Mouse (Mus musculus) olfactory bulb, adult 2 months (tissue): ENCODE data around the gene Cnn1. TPM values are rescaled to one million over a fixed set of nuclear protein-coding genes. Genes with fewer than 3 reads are reported as not detected.

ENCODE experiments used
- H3K27ac ChIP-seq: fragments of 200-500 bp; 2 replicates; pipeline ENCODE4 v1.5.1; 2012; ENCODE audit warnings: low read depth, low read length; ENCODE audit not compliant: insufficient read depth
- H3K4me1 ChIP-seq: fragments of 200-500 bp; 2 replicates; pipeline ENCODE4 v1.6.1; 2012; ENCODE audit warnings: low read length; ENCODE audit not compliant: control insufficient read depth, insufficient read depth
- H3K4me3 ChIP-seq: fragments of 200-500 bp; 2 replicates; pipeline ENCODE4 v1.5.1; 2012; ENCODE audit warnings: mild to moderate bottlenecking, low read depth, low read length, moderate library complexity; ENCODE audit not compliant: insufficient read depth
- CTCF ChIP-seq: fragments of 200-500 bp; IDR thresholded peaks from 2 replicates; pipeline ENCODE4 v1.5.1; 2012; ENCODE audit warnings: low read depth, mild to moderate bottlenecking, low read length, moderate library complexity; ENCODE audit not compliant: insufficient read depth
- POLR2A ChIP-seq: fragments of 200-500 bp; IDR thresholded peaks from 2 replicates; pipeline ENCODE4 v1.6.1; 2012; ENCODE audit warnings: mild to moderate bottlenecking, low read depth, low read length, moderate library complexity; ENCODE audit not compliant: insufficient read depth
- WGBS: fragments of 180-500 bp; shearing (Covaris S2); methylation state at CpG from one replicate; pipeline ENCODE4 v1.1.7; 2018; 5-methylcytosine and 5-hydroxymethylcytosine counted together
- polyA plus RNA-seq: library from polyadenylated mRNA; stranded (reverse); fragments of >200 nt; gene quantifications from 2 replicates; pipeline ENCODE4 v1.2.4, GENCODE M21; 2012; ENCODE audit warnings: low replicate concordance; ENCODE audit not compliant: missing spikeins, insufficient read depth, insufficient read length

Gene Cnn1
- not detected in 2 replicates for polyA plus RNA-seq

- Histone ChIP-seq H3K27ac (no peak within 1 kb of the TSS), H3K4me3 (no peak within 1 kb of the TSS), H3K4me1 (peaks cover 8% of the 10 kb centered on the region)
- 10% methylated on average over 14 of the region's 14 CpGs for WGBS
- TF ChIP-seq CTCF (no peak), POLR2A (no peak)
Observed at GRCm38 (mm10) chr9:22098993-22099696, at the start of gene Cnn1. TSS of gene Cnn1 (plus strand) at chr9:22099216.

GRCm38 (mm10) chr9:22049315-22049714 lies 49.7 kb upstream of the Cnn1 start:
- Histone ChIP-seq H3K4me3 (peak overlapping the region; percentile 98), H3K4me1 (peaks cover 25% of the 10 kb centered on the region), H3K27ac (no peak overlapping the region)
- TF ChIP-seq POLR2A, result no peak
- TF ChIP-seq CTCF, result 0 out of 2 replicates have a peak, but pooled peaks have one; percentile 4
- 28% methylated on average over 11 of the region's 11 CpGs for WGBS

- peak overlapping the region; percentile 98 for H3K4me3 ChIP-seq
- H3K4me1 ChIP-seq, result peaks cover 30% of the 10 kb centered on the region
- TF ChIP-seq POLR2A (no peak), CTCF (no peak)
- WGBS, result 16% methylated on average over 4 of the region's 4 CpGs
- H3K27ac ChIP-seq, result no peak overlapping the region
Observed at GRCm38 (mm10) chr9:22049721-22050270, 49.2 kb upstream of the Cnn1 start.

GRCm38 (mm10) chr9:22050351-22050889 lies 48.6 kb upstream of the Cnn1 start:
- peak overlapping the region; percentile 71 for H3K27ac ChIP-seq
- WGBS, result under 1% methylated on average over 43 of the region's 43 CpGs
- TF ChIP-seq POLR2A (0 out of 2 replicates have a peak, but pooled peaks have one; percentile 12), CTCF (no peak)
- H3K4me1 ChIP-seq, result peaks cover 30% of the 10 kb centered on the region
- H3K4me3 ChIP-seq, result peak overlapping the region; percentile 98

- H3K27ac ChIP-seq, result peak overlapping the region; percentile 94
- peak overlapping the region; percentile 98 for H3K4me3 ChIP-seq
- peaks cover 30% of the 10 kb centered on the region for H3K4me1 ChIP-seq
- no peak for TF ChIP-seq CTCF
- TF ChIP-seq POLR2A, result no peak
- under 1% methylated on average over 64 of the region's 67 CpGs for WGBS
Observed at GRCm38 (mm10) chr9:22051161-22051957, 47.7 kb upstream of the Cnn1 start.

- Histone ChIP-seq H3K27ac (peak within 1 kb of the TSS; percentile 94), H3K4me3 (peak within 1 kb of the TSS; percentile 98), H3K4me1 (peaks cover 30% of the 10 kb centered on the region)
- no peak for TF ChIP-seq CTCF
- peak; percentile 95 for TF ChIP-seq POLR2A
- WGBS, result 1% methylated on average over 26 of the region's 28 CpGs
Observed at GRCm38 (mm10) chr9:22051958-22052254, 47.1 kb upstream of the Cnn1 start, which contains the start of gene Elavl3. TSS of gene Elavl3 (minus strand) at chr9:22052023.

GRCm38 (mm10) chr9:22053657-22054056 lies 45.4 kb upstream of the Cnn1 start:
- H3K27ac ChIP-seq, result no peak overlapping the region
- no peak for TF ChIP-seq POLR2A
- no peak for TF ChIP-seq CTCF
- WGBS, result 35% methylated on average over 6 of the region's 7 CpGs
- peaks cover 29% of the 10 kb centered on the region for H3K4me1 ChIP-seq
- no peak overlapping the region for H3K4me3 ChIP-seq

GRCm38 (mm10) chr9:22054411-22055076 lies 44.5 kb upstream of the Cnn1 start:
- Histone ChIP-seq H3K4me1 (peaks cover 20% of the 10 kb centered on the region), H3K4me3 (peak overlapping the region; percentile 33), H3K27ac (0 out of 2 replicates have a peak overlapping the region, but pooled peaks have one; percentile 37)
- under 1% methylated on average over 32 of the region's 32 CpGs for WGBS
- TF ChIP-seq POLR2A (no peak), CTCF (peak; percentile 65)

GRCm38 (mm10) chr9:22055713-22056112 lies 43.3 kb upstream of the Cnn1 start:
- WGBS, result 41% methylated on average over 29 of the region's 29 CpGs
- no peak overlapping the region for H3K27ac ChIP-seq
- H3K4me1 ChIP-seq, result peaks cover 12% of the 10 kb centered on the region
- TF ChIP-seq POLR2A (no peak), CTCF (no peak)
- no peak overlapping the region for H3K4me3 ChIP-seq
